Mouse (Mus musculus): ENCODE measurements around the gene Dph5. TPM values are rescaled to one million over a fixed set of nuclear protein-coding genes. Genes with fewer than 3 reads are reported as not detected.

The Dph5 gene
- 8.3 TPM for polyA plus RNA-seq (2014; fragmentation: Illumina TruSeq; extraction: RNeasy Lipid Tissue Mini Kit (QIAGEN cat#74804); ENCODE audit: low read depth, low replicate concordance)

GRCm38 (mm10) chr3:115887427-115888309 lies at the start of gene Dph5:
Gene Dph5 (plus strand): TSS chr3:115887837.

Other genes with a start within 250 kb of the Dph5 start
- 35.7 TPM for gene S1pr1, start 172.8 kb upstream of the Dph5 start, polyA plus RNA-seq (2014; fragmentation: Illumina TruSeq; extraction: RNeasy Lipid Tissue Mini Kit (QIAGEN cat#74804); ENCODE audit: low read depth, low replicate concordance)
- 24.2 TPM for gene Slc30a7, start 119.6 kb downstream of the Dph5 start, polyA plus RNA-seq (2014; fragmentation: Illumina TruSeq; extraction: RNeasy Lipid Tissue Mini Kit (QIAGEN cat#74804); ENCODE audit: low read depth, low replicate concordance)
- gene Extl2, start 119.6 kb downstream of the Dph5 start, polyA plus RNA-seq (2014; fragmentation: Illumina TruSeq; extraction: RNeasy Lipid Tissue Mini Kit (QIAGEN cat#74804); ENCODE audit: low read depth, low replicate concordance): 14.7 TPM
- 12.1 TPM for gene Vcam1, start 241.9 kb downstream of the Dph5 start, polyA plus RNA-seq (2014; fragmentation: Illumina TruSeq; extraction: RNeasy Lipid Tissue Mini Kit (QIAGEN cat#74804); ENCODE audit: low read depth, low replicate concordance)

Measured in adipose tissue, adult 10 weeks (tissue).